Mouse (Mus musculus): Measurements from ENCODE around the gene Psd. TPM values are rescaled to one million over a fixed set of nuclear protein-coding genes. Genes with fewer than 3 reads are reported as not detected.

Gene Psd
- polyA plus RNA-seq, 1 experiment from 2014 or later: 8.8 TPM

DNA sequence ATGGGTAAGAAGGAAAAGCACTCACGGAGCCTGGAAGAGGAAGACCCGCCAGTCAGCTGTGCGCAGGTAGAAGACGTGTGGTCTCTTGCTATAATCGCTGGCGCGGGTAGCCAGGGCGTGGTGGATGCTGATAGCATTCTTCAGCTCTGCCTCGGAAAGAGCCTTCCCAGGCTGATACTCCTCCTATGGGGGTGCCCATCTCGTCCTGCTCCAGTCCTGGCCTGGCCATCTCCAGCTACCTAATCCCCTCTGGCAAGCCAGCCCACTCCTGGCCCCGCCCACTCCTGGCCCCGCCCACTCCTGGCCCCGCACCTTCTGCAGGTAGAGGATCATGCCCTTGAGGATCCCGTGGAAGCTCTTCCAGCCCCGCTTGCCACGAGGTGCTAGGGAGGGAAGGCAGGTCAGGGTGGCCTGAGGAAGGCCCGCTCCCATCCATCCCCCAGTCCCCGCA, 12.8 kb downstream of the Psd start:
- Histone ChIP-seq H3K9ac (ENCODE audit: low read depth, low read length) (no peak overlapping the region), H3K36me3 (ENCODE audit: control insufficient read depth, insufficient read depth, low read length) (peaks cover 5% of the 10 kb centered on the region; the same call in 1 of the 2 replicates), H3K4me1 (ENCODE audit: control insufficient read depth, insufficient read depth, low read length) (peaks cover 29% of the 10 kb centered on the region), H3K9me3 (replicated peaks; ENCODE audit: control insufficient read depth, low read length) (no peaks in the 10 kb centered on the region), H3K4me2 (peak overlapping the region; percentile 64), H3K27ac (ENCODE audit: low read depth, low read length) (no peak overlapping the region), H3K27me3 (ENCODE audit: control insufficient read depth, insufficient read depth, low read length) (peaks cover 79% of the 10 kb centered on the region), H3K4me3 (ENCODE audit: low read depth, low read length) (no peak overlapping the region)
- ATAC-seq (replicated peaks; ENCODE audit: insufficient number of reproducible peaks, low FRiP score, low TSS enrichment): no peak
- WGBS (ENCODE audit: insufficient replicate concordance): 9% methylated on average over 18 of the region's 18 CpGs

DNA sequence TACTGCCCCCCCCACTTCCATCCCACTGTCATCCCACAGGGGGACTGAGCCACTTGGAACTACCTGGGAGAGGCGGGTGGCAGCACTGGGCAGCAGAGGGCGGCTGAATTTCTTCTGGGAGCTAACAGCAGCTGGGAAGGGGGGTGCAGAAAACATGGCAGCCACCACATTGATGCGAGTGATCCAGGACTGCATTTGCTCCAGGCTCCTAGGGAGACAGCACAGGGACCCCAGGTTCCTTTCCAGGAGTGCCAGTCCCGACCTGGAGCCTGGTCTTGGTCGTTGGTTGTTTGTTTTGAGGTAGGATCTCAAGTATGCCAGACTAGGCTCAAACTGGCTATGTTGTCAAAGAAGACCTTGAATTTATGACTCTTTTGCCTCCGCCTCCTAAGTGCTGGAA, 13.4 kb downstream of the Psd start:
- Histone ChIP-seq H3K4me3 (ENCODE audit: low read depth, low read length) (no peak overlapping the region), H3K27me3 (ENCODE audit: control insufficient read depth, insufficient read depth, low read length) (peaks cover 74% of the 10 kb centered on the region), H3K27ac (ENCODE audit: low read depth, low read length) (no peak overlapping the region), H3K4me2 (no peak overlapping the region), H3K9me3 (replicated peaks; ENCODE audit: control insufficient read depth, low read length) (no peaks in the 10 kb centered on the region), H3K9ac (ENCODE audit: low read depth, low read length) (no peak overlapping the region), H3K36me3 (ENCODE audit: control insufficient read depth, insufficient read depth, low read length) (peaks cover 5% of the 10 kb centered on the region; the same call in 1 of the 2 replicates), H3K4me1 (ENCODE audit: control insufficient read depth, insufficient read depth, low read length) (peaks cover 33% of the 10 kb centered on the region)
- ATAC-seq (replicated peaks; ENCODE audit: insufficient number of reproducible peaks, low FRiP score, low TSS enrichment): no peak
- 67% methylated on average over 6 of the region's 6 CpGs for WGBS (ENCODE audit: insufficient replicate concordance)

DNA sequence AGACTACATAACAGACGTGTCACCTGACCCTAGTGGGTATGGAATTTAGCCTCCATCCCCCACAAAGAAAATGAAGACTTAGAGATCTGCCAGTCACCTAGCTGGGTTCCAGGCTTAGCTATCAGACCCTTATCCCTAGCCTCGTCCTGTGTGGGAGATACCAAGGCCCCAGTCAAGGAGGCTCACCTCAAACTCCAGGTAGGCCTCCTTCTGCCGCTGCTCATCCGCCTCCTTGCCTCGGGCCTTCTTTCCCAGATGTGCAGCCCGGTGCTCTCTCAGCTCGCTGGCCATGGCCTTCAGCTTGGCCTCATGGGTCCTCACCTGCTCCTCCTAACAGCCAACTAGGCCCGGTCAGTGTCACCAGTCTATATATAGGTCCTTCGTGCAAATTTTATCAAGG, 13.8 kb downstream of the Psd start:
- H3K36me3 ChIP-seq (ENCODE audit: control insufficient read depth, insufficient read depth, low read length): peaks cover 5% of the 10 kb centered on the region; the same call in 1 of the 2 replicates
- no peak overlapping the region for H3K4me2 ChIP-seq
- H3K27me3 ChIP-seq (ENCODE audit: control insufficient read depth, insufficient read depth, low read length): peaks cover 74% of the 10 kb centered on the region
- WGBS (ENCODE audit: insufficient replicate concordance): 75% methylated on average over 9 of the region's 9 CpGs
- H3K4me3 ChIP-seq (ENCODE audit: low read depth, low read length): no peak overlapping the region
- no peaks in the 10 kb centered on the region for H3K9me3 ChIP-seq (replicated peaks; ENCODE audit: control insufficient read depth, low read length)
- ATAC-seq (replicated peaks; ENCODE audit: insufficient number of reproducible peaks, low FRiP score, low TSS enrichment): no peak
- H3K9ac ChIP-seq (ENCODE audit: low read depth, low read length): no peak overlapping the region
- no peak overlapping the region for H3K27ac ChIP-seq (ENCODE audit: low read depth, low read length)
- peaks cover 34% of the 10 kb centered on the region for H3K4me1 ChIP-seq (ENCODE audit: control insufficient read depth, insufficient read depth, low read length)

DNA sequence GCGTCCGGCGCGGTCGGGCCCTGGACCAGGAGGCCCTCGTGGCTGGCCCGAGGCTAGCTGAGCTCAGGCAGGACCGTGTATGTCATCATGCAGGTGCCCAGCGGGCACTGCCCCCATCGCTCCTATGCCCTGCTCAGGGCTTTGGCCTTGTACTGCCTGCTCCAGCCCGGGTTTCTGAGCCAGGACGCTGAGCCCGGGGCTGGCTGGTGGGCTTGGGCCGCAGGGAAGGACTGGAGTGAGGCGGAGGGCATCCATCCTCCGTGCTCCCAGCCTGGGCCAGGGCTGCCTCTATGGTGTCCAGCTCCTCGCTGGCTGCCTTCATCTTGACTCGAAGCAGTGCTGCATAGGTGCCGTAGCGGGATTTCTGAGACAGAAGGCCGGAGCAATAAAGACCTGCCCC, 14.4 kb downstream of the Psd start:
- H3K27ac ChIP-seq (ENCODE audit: low read depth, low read length): no peak overlapping the region
- peaks cover 74% of the 10 kb centered on the region for H3K27me3 ChIP-seq (ENCODE audit: control insufficient read depth, insufficient read depth, low read length)
- peaks cover 31% of the 10 kb centered on the region for H3K4me1 ChIP-seq (ENCODE audit: control insufficient read depth, insufficient read depth, low read length)
- no peak overlapping the region for H3K4me3 ChIP-seq (ENCODE audit: low read depth, low read length)
- no peak for ATAC-seq (replicated peaks; ENCODE audit: insufficient number of reproducible peaks, low FRiP score, low TSS enrichment)
- no peak overlapping the region for H3K4me2 ChIP-seq
- no peaks in the 10 kb centered on the region for H3K9me3 ChIP-seq (replicated peaks; ENCODE audit: control insufficient read depth, low read length)
- H3K9ac ChIP-seq (ENCODE audit: low read depth, low read length): no peak overlapping the region
- peaks cover 5% of the 10 kb centered on the region; the same call in 1 of the 2 replicates for H3K36me3 ChIP-seq (ENCODE audit: control insufficient read depth, insufficient read depth, low read length)
- 85% methylated on average over 21 of the region's 21 CpGs for WGBS (ENCODE audit: insufficient replicate concordance)

DNA sequence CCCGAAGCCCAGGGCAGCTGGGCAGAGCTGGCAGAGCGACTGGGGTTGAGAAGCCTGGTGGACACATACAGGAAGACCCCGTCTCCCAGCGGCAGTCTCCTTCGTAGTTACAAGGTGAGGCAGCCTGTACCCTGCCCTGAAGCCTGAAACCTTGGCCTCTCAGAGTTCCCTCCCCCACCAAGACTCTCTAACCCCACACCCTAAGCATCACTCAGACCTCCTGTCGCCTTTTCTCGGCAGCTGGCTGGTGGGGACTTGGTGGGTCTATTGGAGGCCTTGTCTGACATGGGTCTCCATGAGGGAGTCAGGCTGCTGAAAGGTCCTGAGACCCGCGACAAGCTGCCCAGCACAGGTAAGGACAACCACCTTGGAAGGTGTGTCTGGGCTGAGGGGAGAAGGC, 15.6 kb downstream of the Psd start:
- 84% methylated on average over 9 of the region's 9 CpGs for WGBS (ENCODE audit: insufficient replicate concordance)
- H3K9ac ChIP-seq (ENCODE audit: low read depth, low read length): no peak overlapping the region
- H3K4me1 ChIP-seq (ENCODE audit: control insufficient read depth, insufficient read depth, low read length): peaks cover 31% of the 10 kb centered on the region
- H3K36me3 ChIP-seq (ENCODE audit: control insufficient read depth, insufficient read depth, low read length): peaks cover 5% of the 10 kb centered on the region; the same call in 1 of the 2 replicates
- H3K4me3 ChIP-seq (ENCODE audit: low read depth, low read length): no peak overlapping the region
- no peak overlapping the region for H3K4me2 ChIP-seq
- no peak overlapping the region for H3K27ac ChIP-seq (ENCODE audit: low read depth, low read length)
- no peaks in the 10 kb centered on the region for H3K9me3 ChIP-seq (replicated peaks; ENCODE audit: control insufficient read depth, low read length)
- ATAC-seq (replicated peaks; ENCODE audit: insufficient number of reproducible peaks, low FRiP score, low TSS enrichment): no peak
- peaks cover 68% of the 10 kb centered on the region for H3K27me3 ChIP-seq (ENCODE audit: control insufficient read depth, insufficient read depth, low read length)

DNA sequence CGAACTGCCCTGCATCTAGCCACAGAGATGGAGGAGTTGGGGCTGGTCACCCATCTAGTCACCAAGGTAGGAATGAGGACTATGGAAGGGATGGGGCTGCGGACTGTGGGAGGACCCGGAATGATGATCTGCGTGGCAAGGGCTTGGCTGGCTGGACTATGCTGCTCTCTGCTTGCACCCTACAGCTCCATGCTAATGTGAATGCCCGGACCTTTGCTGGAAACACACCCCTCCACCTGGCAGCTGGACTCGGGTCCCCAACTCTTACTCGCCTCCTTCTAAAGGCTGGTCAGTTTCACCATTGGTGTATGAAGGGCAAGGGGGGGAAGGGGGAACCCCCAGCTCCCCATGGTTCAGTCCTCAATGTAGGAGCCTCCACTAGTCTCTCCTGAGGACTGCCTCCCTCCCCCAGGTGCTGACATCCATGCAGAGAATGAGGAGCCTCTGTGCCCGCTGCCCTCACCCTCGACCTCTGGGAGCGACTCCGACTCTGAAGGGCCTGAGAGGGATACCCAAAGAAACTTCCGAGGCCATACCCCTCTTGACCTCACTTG, 16.6 kb downstream of the Psd start:
- H3K9ac ChIP-seq (ENCODE audit: low read depth, low read length): no peak overlapping the region
- peaks cover 30% of the 10 kb centered on the region for H3K4me1 ChIP-seq (ENCODE audit: control insufficient read depth, insufficient read depth, low read length)
- no peak overlapping the region for H3K27ac ChIP-seq (ENCODE audit: low read depth, low read length)
- peaks cover 61% of the 10 kb centered on the region for H3K27me3 ChIP-seq (ENCODE audit: control insufficient read depth, insufficient read depth, low read length)
- H3K4me3 ChIP-seq (ENCODE audit: low read depth, low read length): no peak overlapping the region
- H3K36me3 ChIP-seq (ENCODE audit: control insufficient read depth, insufficient read depth, low read length): peaks cover 5% of the 10 kb centered on the region; the same call in 1 of the 2 replicates
- no peak overlapping the region for H3K4me2 ChIP-seq
- 87% methylated on average over 12 of the region's 12 CpGs for WGBS (ENCODE audit: insufficient replicate concordance)
- ATAC-seq (replicated peaks; ENCODE audit: insufficient number of reproducible peaks, low FRiP score, low TSS enrichment): no peak
- H3K9me3 ChIP-seq (replicated peaks; ENCODE audit: control insufficient read depth, low read length): no peaks in the 10 kb centered on the region

DNA sequence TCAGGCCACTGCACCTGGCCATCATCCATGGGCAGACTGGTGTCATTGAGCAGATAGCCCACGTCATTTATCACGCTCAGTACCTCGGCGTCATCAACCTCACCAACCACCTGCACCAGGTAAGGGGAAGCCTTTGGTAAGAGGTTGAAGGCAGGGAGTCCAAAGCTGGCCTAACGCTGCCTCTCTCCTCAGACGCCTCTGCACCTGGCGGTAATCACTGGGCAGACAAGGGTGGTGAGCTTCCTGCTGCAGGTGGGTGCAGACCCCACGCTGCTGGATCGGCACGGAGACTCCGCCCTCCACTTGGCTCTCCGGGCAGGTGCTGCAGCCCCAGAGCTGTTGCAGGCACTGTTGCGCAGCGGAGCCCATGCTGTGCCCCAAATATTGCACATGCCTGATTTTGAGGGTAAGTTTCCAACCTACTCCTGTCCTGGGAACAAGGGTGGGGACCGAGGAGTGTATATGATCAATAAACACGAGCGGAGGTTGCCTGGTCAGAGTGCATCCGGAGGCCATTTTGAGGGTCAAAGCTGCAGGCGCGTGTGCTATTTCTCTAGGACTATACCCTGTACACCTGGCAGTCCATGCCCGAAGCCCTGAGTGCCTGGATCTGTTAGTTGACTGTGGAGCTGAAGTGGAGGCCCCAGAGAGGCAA, 17.2 kb downstream of the Psd start:
- no peak overlapping the region for H3K4me3 ChIP-seq (ENCODE audit: low read depth, low read length)
- H3K9me3 ChIP-seq (replicated peaks; ENCODE audit: control insufficient read depth, low read length): no peaks in the 10 kb centered on the region
- ATAC-seq (replicated peaks; ENCODE audit: insufficient number of reproducible peaks, low FRiP score, low TSS enrichment): no peak
- H3K27me3 ChIP-seq (ENCODE audit: control insufficient read depth, insufficient read depth, low read length): peaks cover 55% of the 10 kb centered on the region
- no peak overlapping the region for H3K27ac ChIP-seq (ENCODE audit: low read depth, low read length)
- peaks cover 5% of the 10 kb centered on the region; the same call in 1 of the 2 replicates for H3K36me3 ChIP-seq (ENCODE audit: control insufficient read depth, insufficient read depth, low read length)
- no peak overlapping the region for H3K9ac ChIP-seq (ENCODE audit: low read depth, low read length)
- WGBS (ENCODE audit: insufficient replicate concordance): 73% methylated on average over 21 of the region's 21 CpGs
- H3K4me1 ChIP-seq (ENCODE audit: control insufficient read depth, insufficient read depth, low read length): peaks cover 28% of the 10 kb centered on the region
- H3K4me2 ChIP-seq: no peak overlapping the region

DNA sequence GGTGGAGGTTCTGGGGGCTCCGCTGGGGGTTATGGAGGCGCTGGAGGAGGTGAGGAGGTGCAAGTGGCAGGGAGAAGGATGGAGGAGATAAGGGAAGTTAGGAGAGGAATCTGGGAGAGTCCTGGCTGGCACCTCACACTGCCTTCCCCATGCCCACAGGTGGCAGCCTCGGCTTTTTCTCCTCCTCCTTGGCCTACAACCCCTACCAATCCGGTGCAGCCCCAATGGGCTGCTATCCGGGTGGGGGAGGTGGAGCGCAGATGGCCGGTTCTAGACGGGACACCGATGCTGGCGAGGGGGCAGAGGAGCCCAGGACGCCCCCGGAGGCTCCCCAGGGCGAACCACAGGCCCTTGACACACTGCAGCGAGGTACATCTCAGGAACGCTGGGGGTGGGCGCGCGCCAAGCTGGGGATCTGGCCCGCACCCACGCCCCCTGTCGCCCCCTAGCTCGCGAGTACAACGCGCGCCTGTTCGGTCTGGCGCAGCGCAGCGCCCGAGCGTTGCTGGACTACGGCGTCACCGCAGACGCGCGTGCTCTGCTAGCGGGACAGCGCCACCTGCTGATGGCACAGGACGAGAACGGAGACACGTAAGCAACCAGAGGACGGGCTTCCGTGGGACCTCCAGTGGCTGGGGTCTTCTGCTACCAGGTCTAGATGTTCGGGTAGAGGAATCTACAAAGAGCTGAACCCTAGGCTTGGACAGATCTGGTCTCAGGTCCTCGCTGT, 18.1 kb downstream of the Psd start:
- Histone ChIP-seq H3K9ac (ENCODE audit: low read depth, low read length) (peak overlapping the region; percentile 61; the same call in 1 of the 2 replicates), H3K36me3 (ENCODE audit: control insufficient read depth, insufficient read depth, low read length) (peaks cover 5% of the 10 kb centered on the region; the same call in 1 of the 2 replicates), H3K4me3 (ENCODE audit: low read depth, low read length) (peak overlapping the region; percentile 43), H3K27me3 (ENCODE audit: control insufficient read depth, insufficient read depth, low read length) (peaks cover 46% of the 10 kb centered on the region), H3K4me2 (peak overlapping the region; percentile 84), H3K27ac (ENCODE audit: low read depth, low read length) (no peak overlapping the region), H3K4me1 (ENCODE audit: control insufficient read depth, insufficient read depth, low read length) (peaks cover 21% of the 10 kb centered on the region), H3K9me3 (replicated peaks; ENCODE audit: control insufficient read depth, low read length) (no peaks in the 10 kb centered on the region)
- no peak for ATAC-seq (replicated peaks; ENCODE audit: insufficient number of reproducible peaks, low FRiP score, low TSS enrichment)
- WGBS (ENCODE audit: insufficient replicate concordance): 2% methylated on average over 47 of the region's 47 CpGs
